Mouse (Mus musculus): ENCODE results near the gene Gm28778. TPM values are rescaled to one million over a fixed set of nuclear protein-coding genes. Genes with fewer than 3 reads are reported as not detected.

The Gm28778 gene
- polyA plus RNA-seq, 1 experiment: 11.8 TPM

Other genes starting within 250 kb of the Gm28778 start
- 0.02 TPM in 1 of 2 replicates, not detected in the other for gene Mstn, start 235.5 kb upstream of the Gm28778 start, polyA plus RNA-seq (2012; rRNA removed)
- not detected in 2 replicates for gene 1700019A02Rik, start 109.5 kb upstream of the Gm28778 start, polyA plus RNA-seq (2012; rRNA removed)
- gene Pms1, start 93 bp upstream of the Gm28778 start, polyA plus RNA-seq (2012; rRNA removed): 0.92 and 2.1 TPM in 2 replicates
- 10.0 and 10.8 TPM in 2 replicates for gene Ormdl1, start within 50 bp of the Gm28778 start, polyA plus RNA-seq (2012; rRNA removed)
- gene Osgepl1, start 16.5 kb downstream of the Gm28778 start, polyA plus RNA-seq (2012; rRNA removed): 3.7 and 4.6 TPM in 2 replicates
- gene Asdurf, start 55.5 kb downstream of the Gm28778 start, polyA plus RNA-seq (2012; rRNA removed): not detected in 2 replicates
- gene Gm28551, start 55.6 kb downstream of the Gm28778 start, polyA plus RNA-seq (2012; rRNA removed): not detected in 2 replicates
- gene Asnsd1, start 55.6 kb downstream of the Gm28778 start, polyA plus RNA-seq (2012; rRNA removed): 5.6 and 7.6 TPM in 2 replicates